Mouse (Mus musculus) brain, embryonic 14.5 days (tissue): ENCODE measurements around the gene Hibadh. TPM values are rescaled to one million over a fixed set of nuclear protein-coding genes. Genes with fewer than 3 reads are reported as not detected.
A peak's percentile ranks its signal among the peaks of the same experiment; 100 is the strongest.

ENCODE experiments used
- DNase-seq: peaks from one replicate; pipeline ENCODE4 v3.0.0-alpha.2; 2011; ENCODE audit warnings: low read depth
- CTCF ChIP-seq: fragments of 200-500 bp; IDR thresholded peaks from 2 replicates; pipeline ENCODE4 v1.5.1; 2012; ENCODE audit warnings: inconsistent platforms, mild to moderate bottlenecking, moderate library complexity, borderline replicate concordance; ENCODE audit not compliant: insufficient read depth, insufficient read length; ENCODE audit errors: extremely low read depth
- POLR2A ChIP-seq: fragments of 200-500 bp; IDR thresholded peaks from 2 replicates; pipeline ENCODE4 v1.6.1; 2012; ENCODE audit warnings: mild to moderate bottlenecking, inconsistent platforms, borderline replicate concordance; ENCODE audit not compliant: poor library complexity, insufficient read depth, insufficient read length, severe bottlenecking; ENCODE audit errors: extremely low read depth
- polyA plus RNA-seq: library from polyadenylated mRNA; depleted of rRNA; stranded (reverse); fragments of >200 nt; gene quantifications from 2 replicates; pipeline ENCODE4 v1.2.3, GENCODE M21; 2012

Gene Hibadh
- polyA plus RNA-seq, 1 experiment = 34.2 TPM

DNA sequence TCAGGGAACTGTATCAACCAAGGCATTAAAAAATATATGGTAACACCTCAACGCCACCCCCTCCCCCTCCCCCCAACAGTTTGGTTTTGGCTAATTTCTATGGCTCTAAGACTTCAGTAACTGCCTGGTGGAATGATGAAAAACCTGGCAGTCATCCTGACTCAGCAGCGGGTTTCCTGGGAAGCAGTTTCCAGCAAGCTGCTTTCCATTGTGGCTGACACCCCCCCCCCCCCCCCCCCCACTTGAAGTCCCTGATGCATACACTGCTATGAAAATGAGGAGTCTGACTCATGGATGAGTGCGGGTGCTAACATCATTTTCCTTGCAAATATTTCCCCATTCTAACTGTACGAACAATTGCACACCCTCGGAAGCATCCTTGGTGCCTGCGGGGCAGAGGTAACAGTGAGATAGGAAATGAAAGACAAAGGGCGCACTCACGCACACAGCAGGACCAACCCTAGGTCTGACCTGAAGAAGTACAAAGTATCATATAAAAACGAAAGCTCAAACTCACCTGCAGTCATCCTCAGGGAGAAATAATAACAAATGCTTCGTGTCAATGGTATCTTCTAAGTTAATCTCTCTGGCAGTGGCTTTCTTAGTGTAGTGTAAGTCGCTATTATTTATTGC lies 105.0 kb downstream of the Hibadh start:
- TF ChIP-seq POLR2A (no peak), CTCF (no peak)
- DNase-seq = no peak

DNA sequence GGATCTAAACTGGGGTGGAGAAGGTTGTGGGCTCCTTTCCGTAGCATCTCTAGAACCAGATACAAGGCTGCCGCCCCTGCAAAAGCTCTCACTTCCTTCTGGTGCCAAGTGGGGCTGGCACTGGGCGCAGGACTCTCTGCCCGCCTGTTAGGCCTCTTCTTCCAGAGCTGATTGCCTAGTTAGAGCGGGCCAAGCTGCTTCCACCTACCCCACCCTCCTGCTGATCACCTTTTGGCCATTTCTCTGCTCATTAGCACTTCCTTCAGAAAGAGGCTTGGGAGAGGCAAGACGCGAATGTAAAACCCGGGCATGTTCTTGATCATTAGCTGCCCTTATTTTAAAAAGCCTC lies 108.1 kb downstream of the Hibadh start:
- peak; percentile 66 for DNase-seq
- TF ChIP-seq CTCF (no peak), POLR2A (no peak)

GRCm38 (mm10) chr6:52531366-52532143 lies 108.6 kb downstream of the Hibadh start:
- DNase-seq = no peak
- TF ChIP-seq POLR2A (no peak), CTCF (no peak)

GRCm38 (mm10) chr6:52530861-52531260 lies 109.3 kb downstream of the Hibadh start:
- TF ChIP-seq CTCF = no peak
- TF ChIP-seq POLR2A = no peak
- no peak for DNase-seq

DNA sequence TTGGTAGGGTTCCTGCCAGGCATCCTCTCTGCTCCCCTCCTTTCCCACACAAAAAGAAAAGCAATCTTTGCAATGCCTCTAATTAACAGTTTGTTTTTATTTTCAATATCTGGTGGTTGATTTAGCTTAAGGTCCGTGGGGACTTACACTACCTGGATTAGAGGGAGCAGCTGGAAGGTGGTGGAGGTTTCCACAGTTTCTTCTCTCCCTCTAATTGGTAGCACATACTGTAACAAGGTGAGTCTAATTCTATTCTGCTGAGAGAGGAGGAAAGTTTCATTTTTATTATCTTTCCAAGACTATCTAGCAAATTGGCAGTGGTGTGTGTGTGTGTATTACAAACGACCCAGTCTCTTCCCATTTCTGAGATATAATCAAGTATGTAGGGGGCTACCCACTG lies 116.0 kb downstream of the Hibadh start:
- TF ChIP-seq CTCF = no peak
- no peak for TF ChIP-seq POLR2A
- DNase-seq = no peak

- no peak for DNase-seq
These were observed 121.5 kb downstream of the Hibadh start for GRCm38 (mm10) chr6:52518704-52519103.

DNA sequence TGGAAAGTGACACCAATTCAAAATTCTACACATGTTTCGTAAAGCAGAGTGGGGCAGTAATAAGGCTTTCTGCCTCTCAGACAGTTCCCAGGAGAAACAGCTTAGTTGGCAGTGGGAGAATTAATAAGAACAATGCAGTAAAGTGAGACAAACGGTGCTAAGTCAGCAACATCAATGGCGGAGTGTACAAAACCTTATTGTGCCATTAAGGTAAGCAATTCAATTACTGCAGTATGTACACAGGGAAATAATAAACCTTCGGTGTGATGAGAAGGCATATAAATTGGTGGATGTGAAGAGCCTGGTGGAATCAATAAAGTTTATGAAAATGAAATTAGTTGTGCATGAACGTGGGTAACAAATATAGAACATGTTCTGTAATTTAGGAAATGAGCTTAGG lies 122.9 kb downstream of the Hibadh start:
- TF ChIP-seq CTCF (no peak), POLR2A (no peak)
- DNase-seq = no peak

More at GRCm38 (mm10) chr6:52518704-52519103, 121.5 kb downstream of the Hibadh start:
- TF ChIP-seq CTCF = no peak
- TF ChIP-seq POLR2A = no peak

DNA sequence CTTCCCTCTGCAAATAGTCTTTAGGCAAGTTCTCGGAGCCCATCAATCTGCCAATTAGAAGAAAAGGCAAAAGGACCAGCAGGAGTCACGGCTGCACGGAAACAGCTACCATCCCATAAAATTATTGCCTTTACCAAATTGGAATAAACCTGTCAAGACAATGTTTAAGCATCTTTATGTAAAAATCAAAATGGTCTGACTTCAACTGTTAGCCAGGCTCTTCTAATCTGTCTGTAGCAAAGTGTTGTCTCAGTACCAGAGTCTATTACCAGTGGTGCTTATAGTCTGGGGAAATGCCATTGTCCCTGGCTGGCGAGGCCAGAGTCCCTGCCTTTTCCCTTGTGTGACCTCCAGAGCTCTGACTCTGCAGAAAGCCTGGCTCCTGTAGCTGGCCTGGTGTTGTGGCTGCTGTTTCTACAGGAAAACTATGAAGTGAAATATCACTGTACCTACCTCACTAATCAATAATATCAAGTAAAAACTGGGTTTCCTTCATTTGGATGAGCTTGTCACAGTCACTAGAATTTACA lies 126.2 kb downstream of the Hibadh start:
- TF ChIP-seq POLR2A (no peak), CTCF (no peak)

DNA sequence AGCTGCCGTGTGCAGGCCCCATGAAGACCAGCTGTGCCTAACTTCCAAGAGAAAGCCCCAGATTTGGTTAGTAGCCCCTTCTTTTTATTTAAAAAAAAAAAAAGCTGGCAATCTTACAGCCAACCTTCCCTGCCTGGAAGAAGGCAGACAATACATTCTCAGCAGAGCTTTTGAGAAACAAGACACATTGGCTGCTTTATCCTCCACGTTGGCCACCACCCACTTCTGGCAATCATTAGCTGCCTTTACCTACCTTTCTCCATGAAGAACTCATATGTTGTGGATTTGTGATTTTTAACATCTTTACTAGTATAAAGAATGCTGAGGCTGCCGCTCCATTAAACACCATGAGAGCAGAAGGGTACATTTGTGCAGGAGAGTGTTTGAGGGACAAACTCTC lies 131.4 kb downstream of the Hibadh start:
- DNase-seq = no peak
- TF ChIP-seq CTCF (no peak), POLR2A (no peak)

More for the DNA sequence above, 126.2 kb downstream of the Hibadh start:
- no peak for DNase-seq

DNA sequence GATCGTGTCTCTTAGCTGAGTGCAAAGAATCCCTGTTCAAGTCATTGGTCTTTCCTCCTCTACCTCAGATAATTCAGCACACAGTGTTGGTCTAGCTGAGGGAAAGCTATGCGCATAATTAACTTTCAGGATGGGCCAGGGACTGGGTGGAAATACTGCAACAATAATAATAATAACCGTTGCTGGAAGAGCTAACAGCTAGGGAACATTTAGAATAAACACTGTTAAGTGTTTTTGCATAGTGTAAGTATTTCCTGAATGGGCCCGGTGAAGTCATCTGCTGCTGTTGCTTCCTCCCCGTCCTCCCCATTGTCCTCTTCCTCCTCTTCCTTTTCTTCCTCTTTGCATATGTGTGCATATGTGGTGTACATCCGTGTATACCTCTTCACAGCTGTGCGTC lies 132.2 kb downstream of the Hibadh start:
- DNase-seq = no peak
- TF ChIP-seq POLR2A (no peak), CTCF (no peak)

- TF ChIP-seq POLR2A (no peak), CTCF (no peak)
- peak; percentile 83 for DNase-seq
These were observed 133.0 kb downstream of the Hibadh start for GRCm38 (mm10) chr6:52507171-52507570.
